ENCODE assay signal across 19 mouse cellular contexts in the genomic region with DNA sequence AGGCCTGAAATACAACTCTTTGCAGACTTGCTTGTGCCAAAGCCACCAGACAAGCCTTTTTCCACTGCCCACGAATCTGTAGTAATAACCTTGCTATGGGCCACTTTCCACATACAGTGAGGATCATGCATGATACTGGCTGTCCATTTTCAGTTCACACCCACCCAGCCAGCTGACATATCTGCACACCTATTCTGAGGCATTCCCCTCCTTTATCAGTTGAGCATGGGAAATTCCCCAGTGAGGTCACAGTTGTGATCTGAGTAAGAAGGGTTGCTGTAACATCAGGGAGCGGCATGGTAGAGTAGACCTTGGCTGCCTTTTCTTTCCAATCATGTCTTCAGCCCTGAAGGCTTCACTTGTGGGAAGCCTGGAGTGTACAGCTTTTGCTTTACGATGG. TPM values are rescaled to one million over a fixed set of nuclear protein-coding genes. Genes with fewer than 3 reads are reported as not detected.
DNase-seq lines count a peak whose midpoint lies in the region; ATAC-seq lines count a peak whose summit lies in the region.
"Had no signal": no experiment of that assay in that cellular context is flagged by ENCODE, and none has a peak within 500 bp of the region (broad histone marks: within the 10 kb centered on the region; RNA-seq: fewer than 3 reads in every experiment).

No protein-coding gene starts in this region.

- peak; percentile 99 for ATAC-seq in inflammation-experienced regulatory T-cells, adult 6 months
- ATAC-seq: forebrain, embryonic 14.5 days; hindbrain, postnatal 0 days; intestine, embryonic 16.5 days had no signal

- DNase-seq in heart, adult 11 months = peak; percentile 78
- DNase-seq in heart, adult 9 months (ENCODE audit: low spot score in 2 of 2) = no peak
- peak; percentile 8 for DNase-seq in T-cell, adult 2 months (ENCODE audit: low spot score)
- no peak for DNase-seq in kidney, adult 9 months
- DNase-seq in gastrocnemius, postnatal 10 days = no peak
- DNase-seq in lung, postnatal 14 days = no peak
- no peak for DNase-seq in neural tube, embryonic 10.5 days (ENCODE audit: extremely low spot score, low spot score)
- DNase-seq: adrenal gland, postnatal 14 days; cerebellum, adult 2 months; cerebellum, postnatal 10 days; embryo, embryonic 11 days; gastrocnemius, adult 2 months; gastrocnemius, postnatal 36 days; heart, adult 18-20 months; heart, postnatal 14 days had no signal

RNA-seq across cellular contexts. Expression of a gene that starts 51.4 kb away (rescaled TPM):
- polyA plus RNA-seq in inflammation-experienced regulatory T-cells, adult 6 months (2017; shearing (Covaris generic)) = 10 to 100 TPM in 2 of 3 experiments, 1 to 10 TPM in 1; 9.1 to 39.1 (median 33.5) TPM
- total RNA-seq in gastrocnemius, postnatal 10 days (2021) = 1 to 10 TPM; 3.5 to 3.9 TPM

Comparison
In these comparisons a context has a peak if more than half of its experiments do, and no peak if none do; other contexts are left out.
1. DNase-seq: peak in heart, adult 11 months (single experiment) and T-cell, adult 2 months (single experiment); none in heart, adult 9 months (0 of 2), kidney, adult 9 months (single experiment), gastrocnemius, postnatal 10 days (single experiment), lung, postnatal 14 days (single experiment) and neural tube, embryonic 10.5 days (single experiment).